Mouse (Mus musculus) cerebellum, adult 8-10 months (tissue): ENCODE measurements around the gene Ubl3.

ENCODE experiments used
- DNase-seq: peaks from one replicate; pipeline ENCODE4 v3.0.0; 2022

Ubl3 gene

GRCm38 (mm10) chr5:148466933-148467607, 85.5 kb downstream of the Ubl3 start:
- no peak for DNase-seq

GRCm38 (mm10) chr5:148466116-148466515, 86.5 kb downstream of the Ubl3 start:
- DNase-seq = no peak

- DNase-seq = no peak
Measured at GRCm38 (mm10) chr5:148465091-148465490, 87.5 kb downstream of the Ubl3 start.

GRCm38 (mm10) chr5:148464489-148464888, 88.1 kb downstream of the Ubl3 start:
- no peak for DNase-seq

- DNase-seq = no peak
Measured at GRCm38 (mm10) chr5:148463783-148464294, 88.8 kb downstream of the Ubl3 start.
